ENCODE assay signal across 8 mouse cellular contexts in the genomic region with DNA sequence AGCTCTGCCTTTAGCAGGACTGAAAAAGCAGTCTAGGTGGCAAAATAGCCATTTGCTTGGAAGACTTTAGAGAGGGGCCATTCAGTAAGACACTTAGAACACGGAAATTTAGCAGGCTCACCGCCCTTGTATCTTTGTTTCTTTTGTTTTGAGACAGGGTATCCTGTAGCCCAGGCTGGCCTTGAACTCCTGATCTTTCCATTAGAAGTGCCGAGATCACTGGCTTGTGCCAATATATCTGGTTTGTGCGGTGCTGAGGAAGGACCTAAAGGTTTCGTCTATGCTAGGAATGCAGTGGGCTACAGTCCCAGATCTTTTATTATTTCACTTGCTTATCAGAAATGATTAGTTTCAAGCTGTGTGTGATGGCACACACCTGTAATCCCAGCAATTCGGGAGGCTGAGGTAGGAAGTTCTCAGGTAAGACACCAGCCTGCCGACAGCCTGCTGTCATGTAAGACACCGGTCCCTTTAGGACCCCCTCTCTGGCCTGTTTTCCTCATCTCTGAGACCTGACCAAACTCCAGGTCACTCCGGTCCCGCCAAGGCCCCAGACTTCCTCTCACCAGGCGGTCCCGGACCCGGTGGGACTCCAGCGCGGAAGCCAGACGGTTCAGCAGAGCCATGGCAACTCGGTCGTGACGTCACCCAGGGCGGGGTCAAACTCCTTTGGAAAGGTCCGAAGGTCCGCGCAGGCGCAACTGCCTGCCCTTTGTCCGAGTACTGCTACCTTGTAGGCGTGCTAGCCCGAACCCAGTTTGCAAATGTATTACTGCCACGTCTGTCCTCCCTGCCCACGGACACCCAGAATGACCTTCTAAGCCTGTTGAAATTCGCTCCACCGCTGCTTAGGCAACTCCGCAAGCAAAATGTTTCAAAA. TPM values are rescaled to one million over a fixed set of nuclear protein-coding genes. Genes with fewer than 3 reads are reported as not detected.
DNase-seq lines count a peak whose midpoint lies in the region; ATAC-seq lines count a peak whose summit lies in the region.

A gene (minus strand): TSS at position 675 of the 880 bp plus-strand sequence.

- peak; percentile 68 for DNase-seq in MEL-GATA-1-ER (ENCODE audit: extremely low read depth, low read depth)
- peak; percentile 96 for DNase-seq in cerebellum, adult 8-10 months
- DNase-seq in forelimb bud, embryonic 11.5 days (ENCODE audit: low read depth, low spot score): peak; percentile 99
- peak; percentile 81 for DNase-seq in layer of hippocampus, adult 9-10 months (ENCODE audit: low spot score)
- peak; percentile 98 for DNase-seq in ovary, postnatal 10 days (ENCODE audit: low spot score)
- DNase-seq in thymus, postnatal 10 days (ENCODE audit: low spot score in 2 of 2): peak; percentile 72 to 76

- H3K9ac ChIP-seq in lung, embryonic 16.5 days (ENCODE audit: low read length): peak within 1 kb of the TSS; percentile 61

- H3K4me2 ChIP-seq in lung, embryonic 16.5 days (ENCODE audit: low read depth, low read length): peak within 1 kb of the TSS; percentile 49

- H3K27me3 ChIP-seq in lung, embryonic 16.5 days (ENCODE audit: control insufficient read depth, insufficient read depth, low read depth, low read length): no peaks in the 10 kb centered on the region

- no peaks in the 10 kb centered on the region for H3K9me3 ChIP-seq in lung, embryonic 16.5 days (ENCODE audit: control insufficient read depth, low read length)

- peak within 1 kb of the TSS; percentile 52 for H3K4me3 ChIP-seq in lung, embryonic 16.5 days (ENCODE audit: low read length)

- no peaks in the 10 kb centered on the region for H3K36me3 ChIP-seq in lung, embryonic 16.5 days (ENCODE audit: control insufficient read depth, insufficient read depth, low read length)

- peaks cover 2% of the 10 kb centered on the region; the same call in 1 of the 2 replicates for H3K4me1 ChIP-seq in lung, embryonic 16.5 days (replicated peaks; ENCODE audit: control insufficient read depth, insufficient read depth, low read length)

- WGBS in lung, embryonic 16.5 days: 4% methylated on average over 32 of the region's 32 CpGs

- peak within 1 kb of the TSS; percentile 38 for H3K27ac ChIP-seq in lung, embryonic 16.5 days (ENCODE audit: low read length)

- peak; percentile 93 to 94 for ATAC-seq in hematopoietic stem cell, adult 5-6 weeks (replicated peaks in 1 of 2; ENCODE audit: insufficient read depth in 1 of 2, low FRiP score in 2 of 2, low TSS enrichment in 1 of 2, low read depth in 1 of 2, poor library complexity in 2 of 2, severe bottlenecking in 2 of 2)
- ATAC-seq in lung, embryonic 16.5 days (ENCODE audit: low read depth): peak; percentile 97

RNA-seq across cellular contexts. Expression of the gene that starts here (rescaled TPM):
- 0.84 and 4.1 TPM in 2 replicates for total RNA-seq in hematopoietic stem cell, adult 5-6 weeks (2017)
- 9.5 and 11.1 TPM in 2 replicates for polyA plus RNA-seq in lung, embryonic 16.5 days (2015; fragmentation: Nextera tagmentation; extraction: Ambion mirVana)

Comparison
In these comparisons a context has a peak if more than half of its experiments do, and no peak if none do; other contexts are left out.
1. Peak in every context shown above with its lines: DNase-seq, ATAC-seq, H3K4me3 ChIP-seq and H3K27ac ChIP-seq.